Mouse (Mus musculus): Measurements from ENCODE around the gene Rfwd3. TPM values are rescaled to one million over a fixed set of nuclear protein-coding genes. Genes with fewer than 3 reads are reported as not detected.
"Not testable (repeated sequence)": the region's sequence is repeated elsewhere in the genome, so short reads cannot be mapped to it uniquely, and the experiment has no call there.

The Rfwd3 gene
- total RNA-seq, 2 experiments from 2014 or later: 18.2 to 18.7 TPM

- no peak for DNase-seq
- intact Hi-C loops (cut with DNase I): no loop called here
These were observed 8.3 kb downstream of the Rfwd3 start for GRCm38 (mm10) chr8:111291733-111292132.

DNA sequence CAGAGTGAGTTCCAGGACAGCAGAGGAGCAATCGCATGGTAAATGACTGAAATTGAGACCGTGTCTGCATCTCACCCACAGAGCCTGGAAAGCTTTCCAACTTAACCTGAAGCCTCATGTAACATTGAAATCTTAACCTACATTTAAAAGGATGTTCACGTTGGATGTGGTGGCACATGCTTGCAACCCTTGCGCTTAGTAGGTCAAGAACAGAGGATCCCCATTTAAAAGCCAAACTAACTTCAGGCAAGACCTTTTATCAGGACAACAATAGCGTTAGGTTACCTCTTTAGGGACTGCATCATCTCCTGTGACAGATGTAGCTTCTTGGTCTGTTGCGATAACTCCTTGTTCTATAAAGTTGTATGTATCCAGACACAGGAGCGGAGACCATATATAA is 9.4 kb downstream of the Rfwd3 start:
- intact Hi-C loops (cut with DNase I): no loop called here
- no peak for DNase-seq

DNA sequence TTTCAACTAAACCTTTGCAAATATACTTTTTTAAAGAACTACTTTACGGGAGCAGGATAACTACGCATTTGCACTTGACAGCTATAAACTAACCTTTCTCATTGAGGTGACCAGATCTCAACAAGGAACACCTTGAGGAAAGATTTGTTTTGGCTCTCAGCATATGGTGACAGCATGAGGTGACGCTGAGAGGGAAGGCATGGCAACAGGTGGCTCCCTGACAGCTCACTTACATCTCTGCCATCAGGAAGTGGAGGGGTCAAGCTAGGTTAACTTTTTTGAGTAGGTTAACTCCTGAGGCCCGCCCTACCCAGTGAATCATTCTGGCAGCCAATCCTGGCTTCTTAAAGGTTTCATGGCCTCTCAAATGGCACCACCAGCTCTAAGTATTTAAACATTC is 14.4 kb downstream of the Rfwd3 start:
- intact Hi-C loops (cut with DNase I): no loop called here
- no peak for DNase-seq

DNA sequence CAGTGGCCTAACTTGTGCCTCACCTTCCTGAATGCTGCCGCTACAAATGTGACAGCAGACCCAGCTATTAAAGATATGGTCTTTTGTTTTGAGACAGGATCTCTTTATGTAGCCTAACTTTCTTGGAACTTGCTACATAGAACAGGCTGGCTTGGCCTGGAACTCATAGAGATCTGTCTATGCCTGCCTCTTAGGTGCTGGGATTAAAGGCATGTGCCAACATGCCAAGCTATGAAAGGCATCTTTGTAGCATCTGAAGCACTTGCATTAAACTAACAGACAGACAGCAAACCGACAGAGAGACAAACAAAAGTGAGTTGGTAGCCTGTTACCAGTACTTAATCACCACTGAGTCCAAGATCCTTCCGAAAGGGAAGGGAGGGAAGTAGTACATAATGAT is 17.9 kb downstream of the Rfwd3 start:
- intact Hi-C loops (cut with DNase I): no loop called here
- no peak for DNase-seq

- intact Hi-C loops (cut with DNase I): no loop called here
These were observed 31.7 kb downstream of the Rfwd3 start for GRCm38 (mm10) chr8:111268277-111268676.

GRCm38 (mm10) chr8:111266161-111266560 is 33.9 kb downstream of the Rfwd3 start:
- DNase-seq; intact Hi-C loops (cut with DNase I): not testable (repeated sequence)

More at GRCm38 (mm10) chr8:111268277-111268676, 31.7 kb downstream of the Rfwd3 start:
- no peak for DNase-seq

GRCm38 (mm10) chr8:111264693-111265220 is 35.3 kb downstream of the Rfwd3 start:
- no peak for DNase-seq
- intact Hi-C loops (cut with DNase I): no loop called here

- DNase-seq: peak; percentile 38
- intact Hi-C loops (cut with DNase I): no loop called here
These were observed 38.0 kb downstream of the Rfwd3 start for GRCm38 (mm10) chr8:111261981-111262381.

- DNase-seq: no peak
- intact Hi-C loops (cut with DNase I): no loop called here
These were observed 39.8 kb downstream of the Rfwd3 start for GRCm38 (mm10) chr8:111260251-111260650.

- intact Hi-C loops (cut with DNase I): no loop called here
- DNase-seq: no peak
These were observed 40.6 kb downstream of the Rfwd3 start for GRCm38 (mm10) chr8:111259408-111259741.

DNA sequence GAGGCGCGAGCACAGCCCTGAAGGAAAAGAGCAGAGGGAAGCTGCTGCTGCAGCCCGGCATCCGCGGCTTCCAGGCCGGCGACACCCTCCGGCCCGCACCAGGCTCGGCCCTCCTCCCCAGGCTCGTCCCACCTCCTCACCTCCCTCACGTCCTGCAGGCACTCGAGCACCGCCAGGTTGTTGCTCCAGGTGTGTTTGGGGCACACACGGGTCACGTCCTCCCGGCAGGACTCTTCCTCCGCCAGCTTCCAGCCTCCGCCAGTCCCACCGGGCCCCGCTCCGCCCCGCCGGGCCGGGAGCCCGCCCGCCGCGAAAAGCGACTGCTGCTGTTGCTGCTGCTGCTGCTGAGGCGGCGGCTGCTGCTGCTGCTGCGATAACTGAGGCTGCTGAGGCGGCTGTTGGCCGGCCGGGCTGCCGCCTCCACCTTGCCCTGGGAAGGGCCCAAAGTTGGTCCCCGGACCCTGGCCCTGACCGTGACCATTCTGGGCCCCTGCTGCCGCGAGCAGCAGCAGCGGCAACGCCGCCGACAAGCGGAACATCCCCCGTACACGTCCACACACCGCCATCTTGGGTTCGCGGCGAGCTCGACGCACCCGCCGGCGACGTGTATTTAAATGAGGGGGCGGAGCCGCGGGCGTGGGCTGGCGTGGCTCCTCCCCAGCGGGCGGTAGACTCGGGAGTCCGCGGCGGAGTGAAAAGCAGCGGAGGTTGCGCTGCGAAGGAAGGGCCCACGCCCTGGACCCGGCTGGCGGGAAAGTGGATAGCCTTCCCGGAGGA is 41.2 kb downstream of the Rfwd3 start, which contains the start of gene Glg1:
Gene Glg1, minus strand, starts transcription at position 586 of the 777 bp plus-strand sequence.
- DNase-seq: peak; percentile 95
- intact Hi-C loops (cut with DNase I): no loop called here

DNA sequence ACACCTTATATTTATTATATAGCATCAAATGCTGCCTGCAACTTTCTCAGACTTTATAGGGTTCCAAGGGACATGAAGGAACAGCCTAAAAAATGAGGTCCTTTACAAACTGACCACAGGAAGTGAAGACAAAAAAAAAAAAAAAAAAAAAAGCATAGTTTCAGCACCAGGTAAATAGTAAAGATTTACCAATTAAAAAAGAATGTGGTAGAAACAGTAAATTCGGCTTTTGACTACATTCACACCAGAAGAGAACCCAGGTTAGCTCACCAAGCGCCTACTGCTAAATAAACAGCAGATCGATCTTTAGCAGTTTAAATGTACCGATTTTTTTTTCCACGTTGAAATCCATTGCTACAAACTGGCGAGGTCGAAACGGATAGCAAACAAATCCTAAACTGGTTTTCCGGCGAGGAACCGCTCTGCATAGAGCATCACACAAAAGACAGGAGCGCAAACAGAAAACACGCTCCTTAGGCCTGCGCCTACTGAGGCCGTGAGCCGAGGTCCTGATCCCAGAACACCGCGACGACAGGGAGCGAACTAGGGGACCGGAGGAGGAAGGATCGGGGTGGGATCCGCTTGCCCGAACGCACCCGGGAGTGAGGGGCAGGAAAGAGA is 41.9 kb downstream of the Rfwd3 start:
- intact Hi-C loops (cut with DNase I): no loop called here
- no peak for DNase-seq

GRCm38 (mm10) chr8:111252487-111253112 is 47.4 kb downstream of the Rfwd3 start:
- no peak for DNase-seq
- intact Hi-C loops (cut with DNase I): no loop called here

- no peak for DNase-seq
- intact Hi-C loops (cut with DNase I): no loop called here
These were observed 49.9 kb downstream of the Rfwd3 start for GRCm38 (mm10) chr8:111250111-111250510.

DNA sequence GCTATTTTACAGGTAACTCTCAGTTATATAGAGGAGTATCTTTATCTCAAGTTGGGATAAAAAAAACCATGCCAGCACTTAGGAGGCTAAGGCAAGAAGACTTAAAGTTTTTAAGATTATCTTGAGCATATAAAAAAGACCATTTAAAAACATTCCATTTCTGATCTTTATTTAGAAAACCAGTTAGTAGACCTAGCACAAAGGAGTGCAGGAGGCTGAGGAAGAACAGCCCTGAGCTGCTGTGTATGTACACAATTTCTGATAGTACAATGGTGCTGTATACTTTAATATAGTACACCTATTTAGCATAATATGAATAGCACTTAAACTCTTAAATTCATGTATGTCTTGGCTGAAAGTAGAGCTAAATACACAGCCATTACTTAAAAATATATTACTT is 51.9 kb downstream of the Rfwd3 start:
- intact Hi-C loops (cut with DNase I): no loop called here
- DNase-seq: no peak

DNA sequence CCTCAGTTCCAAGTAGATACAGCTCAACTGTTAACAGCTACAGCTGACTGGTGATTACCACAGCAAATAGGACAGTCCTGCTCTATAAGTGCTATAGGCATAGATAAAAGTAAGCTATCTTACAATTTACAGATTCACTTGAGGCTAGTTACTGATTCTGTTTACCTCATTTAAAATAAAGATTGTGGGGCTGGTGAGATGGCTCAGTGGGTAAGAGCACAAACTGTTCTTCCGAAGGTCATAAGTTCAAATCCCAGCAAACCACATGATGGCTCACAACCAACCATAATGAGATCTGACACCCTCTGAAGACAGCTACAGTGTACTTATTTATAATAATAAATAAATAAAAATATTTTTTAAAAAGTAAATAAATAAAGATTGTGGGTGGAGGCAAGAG is 53.2 kb downstream of the Rfwd3 start:
- DNase-seq; intact Hi-C loops (cut with DNase I): not testable (repeated sequence)

GRCm38 (mm10) chr8:111246287-111246830 is 53.7 kb downstream of the Rfwd3 start:
- DNase-seq: no peak
- intact Hi-C loops (cut with DNase I): no loop called here

GRCm38 (mm10) chr8:111237301-111237700 is 62.7 kb downstream of the Rfwd3 start:
- intact Hi-C loops (cut with DNase I): no loop called here

DNA sequence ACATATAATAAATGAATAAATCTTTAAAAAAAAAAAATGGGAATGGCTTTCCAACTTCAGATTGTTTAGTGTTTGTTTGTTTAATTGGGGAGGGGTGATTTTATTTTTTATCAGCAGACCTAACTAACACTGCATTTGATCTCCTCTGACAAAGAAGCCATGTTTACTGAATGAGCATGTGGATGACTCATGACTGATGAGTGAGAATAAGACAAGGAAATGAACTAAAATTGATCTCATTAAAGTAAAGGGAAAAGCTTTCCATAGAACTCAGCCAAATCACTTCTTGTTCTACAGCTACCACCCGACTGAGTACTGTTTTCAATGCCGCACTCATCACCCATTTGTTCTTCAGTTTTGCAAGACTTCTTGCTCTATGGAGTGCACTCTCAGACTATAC is 66.3 kb downstream of the Rfwd3 start:
- intact Hi-C loops (cut with DNase I): no loop called here
- no peak for DNase-seq

More at GRCm38 (mm10) chr8:111237301-111237700, 62.7 kb downstream of the Rfwd3 start:
- no peak for DNase-seq

GRCm38 (mm10) chr8:111224153-111224552 is 75.9 kb downstream of the Rfwd3 start:
- DNase-seq: peak; percentile 11
- intact Hi-C loops (cut with DNase I): no loop called here

Measured in left cerebral cortex, postnatal 4 days (tissue).